Mouse (Mus musculus): ENCODE results near the gene Krtap12-1. TPM values are rescaled to one million over a fixed set of nuclear protein-coding genes. Genes with fewer than 3 reads are reported as not detected.

Krtap12-1 gene
- not detected in 2 replicates for polyA plus RNA-seq (2021; fragmentation: Nextera tagmentation)
- long read RNA-seq, experiment 1: 0 reads
- long read RNA-seq, experiment 2: 0 reads

GRCm38 (mm10) chr10:77720299-77720698 is at the start of gene Krtap12-1:
Krtap12-1 (plus strand) TSS chr10:77720599.

GRCm38 (mm10) chr10:77685895-77686664 is 34.3 kb upstream of the Krtap12-1 start, which contains the start of gene Tspear:
Tspear (plus strand) TSS chr10:77686569.

GRCm38 (mm10) chr10:77690356-77690807 is 30.0 kb upstream of the Krtap12-1 start, which contains the start of gene Gm19402:
Gm19402 (minus strand) TSS chr10:77690757.

GRCm38 (mm10) chr10:77697133-77697532 is 23.3 kb upstream of the Krtap12-1 start, which contains the start of gene Gm9508:
Gm9508 (minus strand) TSS chr10:77697233.

GRCm38 (mm10) chr10:77706326-77706725 is 14.1 kb upstream of the Krtap12-1 start, which contains the start of gene Gm10272:
Gm10272 (plus strand) TSS chr10:77706626.

GRCm38 (mm10) chr10:77711157-77711556 is 9.2 kb upstream of the Krtap12-1 start, which contains the start of gene Gm10024:
Gm10024 (plus strand) TSS chr10:77711457.

GRCm38 (mm10) chr10:77715507-77715906 is 4.9 kb upstream of the Krtap12-1 start, which contains the start of gene Gm10142:
Gm10142 (plus strand) TSS chr10:77715807.

GRCm38 (mm10) chr10:77726186-77726585 is 5.8 kb downstream of the Krtap12-1 start, which contains the start of gene Gm10100:
Gm10100 (plus strand) TSS chr10:77726486.

GRCm38 (mm10) chr10:77741924-77742688 is 21.7 kb downstream of the Krtap12-1 start, which contains the start of gene Gm18596:
Gm18596 (minus strand) TSS chr10:77742638.

GRCm38 (mm10) chr10:77751254-77751653 is 30.9 kb downstream of the Krtap12-1 start, which contains the start of gene Gm9736:
Gm9736 (minus strand) TSS chr10:77751354.

GRCm38 (mm10) chr10:77759582-77759981 is 39.2 kb downstream of the Krtap12-1 start, which contains the start of gene Gm3233:
Gm3233 (minus strand) TSS chr10:77759682.

Other genes with a start within 250 kb of the Krtap12-1 start
- 26.3 and 30.1 TPM in 2 replicates for gene Fam207a, start 204.8 kb upstream of the Krtap12-1 start, polyA plus RNA-seq (2021; fragmentation: Nextera tagmentation)
- 6.9 and 7.4 TPM in 2 replicates for gene Itgb2, start 190.3 kb upstream of the Krtap12-1 start, polyA plus RNA-seq (2021; fragmentation: Nextera tagmentation)
- 78.1 and 78.4 TPM in 2 replicates for gene Pttg1ip, start 138.9 kb upstream of the Krtap12-1 start, polyA plus RNA-seq (2021; fragmentation: Nextera tagmentation)
- gene Sumo3, start 114.5 kb upstream of the Krtap12-1 start, polyA plus RNA-seq (2021; fragmentation: Nextera tagmentation): 138 and 169 TPM in 2 replicates
- gene Gm49325, start 114.4 kb upstream of the Krtap12-1 start, polyA plus RNA-seq (2021; fragmentation: Nextera tagmentation): 2.2 and 4.3 TPM in 2 replicates
- 64.6 and 69.3 TPM in 2 replicates for gene Ube2g2, start 98.3 kb upstream of the Krtap12-1 start, polyA plus RNA-seq (2021; fragmentation: Nextera tagmentation)
- 0.09 and 0.26 TPM in 2 replicates for gene Tspear, start 34.0 kb upstream of the Krtap12-1 start, polyA plus RNA-seq (2021; fragmentation: Nextera tagmentation)
- not detected in 2 replicates for gene Gm19402, start 29.8 kb upstream of the Krtap12-1 start, polyA plus RNA-seq (2021; fragmentation: Nextera tagmentation)
- not detected in 2 replicates for gene Gm9508, start 23.4 kb upstream of the Krtap12-1 start, polyA plus RNA-seq (2021; fragmentation: Nextera tagmentation)
- not detected in 2 replicates for gene Gm10272, start 14.0 kb upstream of the Krtap12-1 start, polyA plus RNA-seq (2021; fragmentation: Nextera tagmentation)
- not detected in 2 replicates for gene Gm10024, start 9.1 kb upstream of the Krtap12-1 start, polyA plus RNA-seq (2021; fragmentation: Nextera tagmentation)
- gene Gm10142, start 4.8 kb upstream of the Krtap12-1 start, polyA plus RNA-seq (2021; fragmentation: Nextera tagmentation): not detected in 2 replicates
- not detected in 2 replicates for gene Gm10100, start 5.9 kb downstream of the Krtap12-1 start, polyA plus RNA-seq (2021; fragmentation: Nextera tagmentation)
- not detected in 2 replicates for gene Gm18596, start 22.0 kb downstream of the Krtap12-1 start, polyA plus RNA-seq (2021; fragmentation: Nextera tagmentation)
- not detected in 2 replicates for gene Gm9736, start 30.8 kb downstream of the Krtap12-1 start, polyA plus RNA-seq (2021; fragmentation: Nextera tagmentation)
- gene Gm3233, start 39.1 kb downstream of the Krtap12-1 start, polyA plus RNA-seq (2021; fragmentation: Nextera tagmentation): not detected in 2 replicates
- gene Gm3238, start 50.7 kb downstream of the Krtap12-1 start, polyA plus RNA-seq (2021; fragmentation: Nextera tagmentation): not detected in 2 replicates
- gene Gm7138, start 56.3 kb downstream of the Krtap12-1 start, polyA plus RNA-seq (2021; fragmentation: Nextera tagmentation): not detected in 2 replicates
- not detected in 2 replicates for gene Gm3250, start 61.9 kb downstream of the Krtap12-1 start, polyA plus RNA-seq (2021; fragmentation: Nextera tagmentation)
- not detected in 2 replicates for gene Gm7137, start 67.6 kb downstream of the Krtap12-1 start, polyA plus RNA-seq (2021; fragmentation: Nextera tagmentation)
- gene Gm9639, start 74.5 kb downstream of the Krtap12-1 start, polyA plus RNA-seq (2021; fragmentation: Nextera tagmentation): not detected in 2 replicates
- gene Gm19668, start 78.5 kb downstream of the Krtap12-1 start, polyA plus RNA-seq (2021; fragmentation: Nextera tagmentation): not detected in 2 replicates
- gene Gm9507, start 91.2 kb downstream of the Krtap12-1 start, polyA plus RNA-seq (2021; fragmentation: Nextera tagmentation): not detected in 2 replicates
- gene Gm2696, start 94.1 kb downstream of the Krtap12-1 start, polyA plus RNA-seq (2021; fragmentation: Nextera tagmentation): not detected in 2 replicates
- gene Krtap10-4, start 106.5 kb downstream of the Krtap12-1 start, polyA plus RNA-seq (2021; fragmentation: Nextera tagmentation): not detected in 2 replicates
- gene Krtap10-10, start 115.3 kb downstream of the Krtap12-1 start, polyA plus RNA-seq (2021; fragmentation: Nextera tagmentation): not detected in 2 replicates
- not detected in 2 replicates for gene Gm36176, start 126.2 kb downstream of the Krtap12-1 start, polyA plus RNA-seq (2021; fragmentation: Nextera tagmentation)
- gene Gm10318, start 132.3 kb downstream of the Krtap12-1 start, polyA plus RNA-seq (2021; fragmentation: Nextera tagmentation): not detected in 2 replicates
- gene Gm3285, start 141.4 kb downstream of the Krtap12-1 start, polyA plus RNA-seq (2021; fragmentation: Nextera tagmentation): not detected in 2 replicates
- 2.7 and 2.9 TPM in 2 replicates for gene Lrrc3, start 181.9 kb downstream of the Krtap12-1 start, polyA plus RNA-seq (2021; fragmentation: Nextera tagmentation)
- gene Trpm2, start 250.0 kb downstream of the Krtap12-1 start, polyA plus RNA-seq (2021; fragmentation: Nextera tagmentation): 5.7 and 6.1 TPM in 2 replicates

Data from layer of hippocampus, adult 6 months (tissue).